ENCODE assay signal across 14 mouse cellular contexts in the genomic region with DNA sequence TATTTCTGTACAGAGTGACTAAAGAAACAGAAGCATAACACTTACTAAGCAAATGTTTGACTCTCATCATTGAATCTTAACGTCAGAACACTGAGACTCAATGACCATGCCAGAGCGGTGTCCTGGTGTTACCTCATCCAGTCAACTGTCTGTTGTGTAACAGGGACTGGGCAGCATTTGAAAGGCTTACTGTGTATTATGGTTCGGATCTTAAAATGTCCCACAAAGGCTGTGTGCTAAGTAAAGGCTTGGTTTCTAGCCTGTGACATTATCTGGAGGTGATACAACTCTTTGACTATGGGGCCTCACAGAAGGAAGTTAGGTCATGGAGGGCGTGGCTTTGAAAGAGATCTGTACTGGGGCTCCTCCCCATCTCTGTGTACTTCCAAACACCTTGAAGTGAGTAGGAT.
A peak's percentile ranks its signal among the peaks of the same experiment; 100 is the strongest.
DNase-seq lines count a peak whose midpoint lies in the region; ATAC-seq and TF ChIP-seq lines count a peak whose summit lies in the region.
"Had no signal": no experiment of that assay in that cellular context is flagged by ENCODE, and none has a peak within 500 bp of the region (broad histone marks: within the 10 kb centered on the region; RNA-seq: fewer than 3 reads in every experiment).

No protein-coding gene starts in this region.

- no peak overlapping the region for H3K4me2 ChIP-seq in heart, embryonic 13.5 days
- H3K4me2 ChIP-seq in liver, postnatal 0 days (ENCODE audit: low read depth, low read length) = no peak overlapping the region
- H3K4me2 ChIP-seq: embryonic facial prominence, embryonic 15.5 days; kidney, embryonic 15.5 days had no signal

- peaks cover 30% of the 10 kb centered on the region for H3K4me1 ChIP-seq in heart, embryonic 13.5 days
- H3K4me1 ChIP-seq in liver, postnatal 0 days (ENCODE audit: insufficient read depth) = peaks cover 7% of the 10 kb centered on the region; the same call in 1 of the 2 replicates
- H3K4me1 ChIP-seq in forebrain, embryonic 10.5 days = peaks cover 14% of the 10 kb centered on the region

- TF ChIP-seq EP300 in liver, postnatal 0 days (IDR thresholded peaks at IDR 0.05; ENCODE audit: low read depth) = no peak

- intact Hi-C loops in heart, postnatal 10 days (cut with DNase I) = no loop called here

- H3K4me3 ChIP-seq in heart, embryonic 13.5 days = no peak overlapping the region
- no peak overlapping the region for H3K4me3 ChIP-seq in liver, postnatal 0 days (ENCODE audit: low read depth, low read length)
- H3K4me3 ChIP-seq in forebrain, embryonic 10.5 days = no peak overlapping the region
- H3K4me3 ChIP-seq: embryonic facial prominence, embryonic 15.5 days; kidney, embryonic 15.5 days had no signal

- H3K36me3 ChIP-seq in heart, embryonic 13.5 days = peaks cover 75% of the 10 kb centered on the region
- peaks cover 67% of the 10 kb centered on the region for H3K36me3 ChIP-seq in liver, postnatal 0 days (replicated peaks; ENCODE audit: insufficient read depth, low read length)
- H3K36me3 ChIP-seq in forebrain, embryonic 10.5 days (replicated peaks) = peaks cover 67% of the 10 kb centered on the region

- ATAC-seq in heart, embryonic 13.5 days (ENCODE audit: extremely low read depth, insufficient number of reproducible peaks, low FRiP score, low TSS enrichment) = no peak
- ATAC-seq in liver, postnatal 0 days = peak; percentile 37; the same call in 1 of the 2 replicates

- 0 out of 2 replicates have a peak overlapping the region, but pooled peaks have one; percentile 92 for H3K27ac ChIP-seq in heart, embryonic 13.5 days (replicated peaks)
- H3K27ac ChIP-seq in liver, postnatal 0 days (ENCODE audit: low read depth) = peak overlapping the region; percentile 3; the same call in 1 of the 2 replicates
- no peak overlapping the region for H3K27ac ChIP-seq in forebrain, embryonic 10.5 days
- H3K27ac ChIP-seq: embryonic facial prominence, embryonic 15.5 days; kidney, embryonic 15.5 days had no signal

- H3K27me3 ChIP-seq in heart, embryonic 13.5 days (replicated peaks) = no peaks in the 10 kb centered on the region
- no peaks in the 10 kb centered on the region for H3K27me3 ChIP-seq in liver, postnatal 0 days (ENCODE audit: insufficient read depth, low read length)
- no peaks in the 10 kb centered on the region for H3K27me3 ChIP-seq in forebrain, embryonic 10.5 days (ENCODE audit: poor library complexity, severe bottlenecking)
- H3K27me3 ChIP-seq: embryonic facial prominence, embryonic 15.5 days; kidney, embryonic 15.5 days had no signal

- H3K9ac ChIP-seq in heart, embryonic 13.5 days = no peak overlapping the region
- H3K9ac ChIP-seq in liver, postnatal 0 days (replicated peaks) = no peak overlapping the region
- H3K9ac ChIP-seq: embryonic facial prominence, embryonic 15.5 days; kidney, embryonic 15.5 days had no signal

- TF ChIP-seq CTCF in liver, postnatal 0 days (IDR thresholded peaks at IDR 0.05; ENCODE audit: low read depth) = no peak

- H3K9me3 ChIP-seq in heart, embryonic 13.5 days = no peaks in the 10 kb centered on the region
- H3K9me3 ChIP-seq in liver, postnatal 0 days (ENCODE audit: low read length) = no peaks in the 10 kb centered on the region
- H3K9me3 ChIP-seq in forebrain, embryonic 10.5 days = no peaks in the 10 kb centered on the region
- H3K9me3 ChIP-seq: embryonic facial prominence, embryonic 15.5 days; kidney, embryonic 15.5 days had no signal

- peak; percentile 52 to 57 for DNase-seq in heart, adult 9 months (ENCODE audit: low spot score in 2 of 2)
- DNase-seq in heart, postnatal 10 days = no peak
- DNase-seq in ZHBTc4 (ENCODE audit: low read depth, low spot score) = peak; percentile 55
- no peak for DNase-seq in liver, postnatal 0 days
- DNase-seq in neural tube, embryonic 10.5 days (ENCODE audit: extremely low spot score, low spot score) = no peak
- no peak for DNase-seq in layer of hippocampus, adult 11-12 months (ENCODE audit: low spot score)
- no peak for DNase-seq in forebrain, embryonic 10.5 days (ENCODE audit: extremely low spot score, low spot score)
- DNase-seq: adrenal gland, adult 2 months; cerebellum, adult 9-10 months; gastrocnemius, postnatal 36 days; lung, postnatal 14 days had no signal

- 75% methylated on average over 4 of the region's 4 CpGs for WGBS in heart, embryonic 13.5 days
- WGBS in liver, postnatal 0 days (ENCODE audit: insufficient replicate concordance) = 59% methylated on average over 4 of the region's 4 CpGs
- 91% methylated on average over 4 of the region's 4 CpGs for whole genome bisulfite sequencing in forebrain, embryonic 10.5 days

Comparison
In these comparisons a context has a peak if more than half of its experiments do, and no peak if none do; other contexts are left out.
1. DNase-seq: peak in heart, adult 9 months (2 of 2) and ZHBTc4 (single experiment); none in heart, postnatal 10 days (0 of 2), liver, postnatal 0 days (single experiment), neural tube, embryonic 10.5 days (single experiment), layer of hippocampus, adult 11-12 months (single experiment) and forebrain, embryonic 10.5 days (single experiment).